Mouse (Mus musculus) c-Kit-positive CD71-negative TER-119-negative erythroid progenitor cells, embryonic 14.5 days (primary cell): ENCODE measurements at regions not wholly inside any gene's neighbourhood (a gene's known extent, or its start where the extent isn't known, plus 50 kb on each side); places are given as distances from the start of the nearest gene placed in this dataset.
A peak's percentile ranks its signal among the peaks of the same experiment; 100 is the strongest.

Experiments used
- DNase-seq: peaks from one replicate; pipeline ENCODE4 v3.0.0-alpha.2; 2013; ENCODE audit warnings: low read depth

GRCm38 (mm10) chr13:42358588-42358987 lies 57.3 kb downstream of the Edn1 start:
- no peak for DNase-seq

- DNase-seq, result peak; percentile 8
Measured at GRCm38 (mm10) chr13:42367655-42368554, 66.6 kb downstream of the Edn1 start.

- no peak for DNase-seq
Measured at GRCm38 (mm10) chr13:42369826-42370225, 68.5 kb downstream of the Edn1 start.

- DNase-seq, result no peak
Measured at GRCm38 (mm10) chr13:42372201-42372600, 70.9 kb downstream of the Edn1 start.

GRCm38 (mm10) chr13:42374181-42374596 lies 72.9 kb downstream of the Edn1 start:
- DNase-seq, result no peak

GRCm38 (mm10) chr13:42379675-42380074 lies 78.4 kb downstream of the Edn1 start:
- no peak for DNase-seq

- no peak for DNase-seq
Measured at GRCm38 (mm10) chr13:42383099-42383498, 81.8 kb downstream of the Edn1 start.

- no peak for DNase-seq
Measured at GRCm38 (mm10) chr13:42390389-42390788, 89.1 kb downstream of the Edn1 start.

- no peak for DNase-seq
Measured at GRCm38 (mm10) chr13:42391330-42392005, 90.2 kb downstream of the Edn1 start.

- DNase-seq, result no peak
Measured at GRCm38 (mm10) chr13:42392701-42393100, 91.4 kb downstream of the Edn1 start.

- no peak for DNase-seq
Measured at GRCm38 (mm10) chr13:42394572-42394971, 93.3 kb downstream of the Edn1 start.

GRCm38 (mm10) chr13:42401513-42401912 lies 100.2 kb downstream of the Edn1 start:
- no peak for DNase-seq

GRCm38 (mm10) chr13:42403231-42404020 lies 102.2 kb downstream of the Edn1 start:
- no peak for DNase-seq

- DNase-seq, result no peak
Measured at GRCm38 (mm10) chr13:42412652-42413282, 111.5 kb downstream of the Edn1 start.

GRCm38 (mm10) chr13:42446921-42447320 lies 145.6 kb downstream of the Edn1 start:
- peak; percentile 2 for DNase-seq

GRCm38 (mm10) chr13:42453665-42454064 lies 152.4 kb downstream of the Edn1 start:
- no peak for DNase-seq

GRCm38 (mm10) chr13:42459892-42460291 lies 158.6 kb downstream of the Edn1 start:
- no peak for DNase-seq

GRCm38 (mm10) chr13:42478825-42479224 lies 177.5 kb downstream of the Edn1 start:
- no peak for DNase-seq

- DNase-seq, result no peak
Measured at GRCm38 (mm10) chr13:42490956-42491680, 189.3 kb upstream of the Phactr1 start.

- DNase-seq, result no peak
Measured at GRCm38 (mm10) chr13:42494371-42494770, 186.1 kb upstream of the Phactr1 start.

GRCm38 (mm10) chr13:42498351-42498750 lies 182.1 kb upstream of the Phactr1 start:
- DNase-seq, result no peak
